Mouse (Mus musculus): ENCODE data around the gene Dync1h1. TPM values are rescaled to one million over a fixed set of nuclear protein-coding genes. Genes with fewer than 3 reads are reported as not detected.

The Dync1h1 gene
- polyA plus RNA-seq (2021; fragmentation: Nextera tagmentation), result 43.5 and 46.0 TPM in 2 replicates
- long read RNA-seq, experiment 1, partial matches to known transcripts, result 162 of 169 reads
- long read RNA-seq, experiment 1, other reads (novel, unspliced or antisense), result 7 of 169 reads
- long read RNA-seq, experiment 2, partial matches to known transcripts, result 314 of 334 reads
- long read RNA-seq, experiment 2, other reads (novel, unspliced or antisense), result 20 of 334 reads

GRCm38 (mm10) chr12:110601241-110602218, at the start of gene Dync1h1:
Gene Dync1h1, plus strand, starts transcription at chr12:110601452.

GRCm38 (mm10) chr12:110682561-110683299, 81.5 kb downstream of the Dync1h1 start, which contains the start of gene 1700001K19Rik:
Gene 1700001K19Rik, minus strand, starts transcription at chr12:110682619.

GRCm38 (mm10) chr12:110702556-110702955, 101.3 kb downstream of the Dync1h1 start, which contains the start of gene Hsp90aa1:
Gene Hsp90aa1, minus strand, starts transcription at chr12:110702728.

Small RNA genes within 50 kb of the gene (microRNA-seq; reads per million reads assigned to microRNA genes)
- gene Gm27299, result not detected

Other genes starting within 250 kb of the Dync1h1 start
- gene Ppp2r5c, start 154.3 kb upstream of the Dync1h1 start, polyA plus RNA-seq (2021; fragmentation: Nextera tagmentation), result 64.0 and 155 TPM in 2 replicates
- not detected in 2 replicates for gene 1700001K19Rik, start 81.2 kb downstream of the Dync1h1 start, polyA plus RNA-seq (2021; fragmentation: Nextera tagmentation)
- 764 and 832 TPM in 2 replicates for gene Hsp90aa1, start 101.3 kb downstream of the Dync1h1 start, polyA plus RNA-seq (2021; fragmentation: Nextera tagmentation)
- gene Wdr20, start 136.5 kb downstream of the Dync1h1 start, polyA plus RNA-seq (2021; fragmentation: Nextera tagmentation), result 13.3 and 15.2 TPM in 2 replicates
- gene Mok, start 239.5 kb downstream of the Dync1h1 start, polyA plus RNA-seq (2021; fragmentation: Nextera tagmentation), result 4.6 and 5.0 TPM in 2 replicates
- gene Zfp839, start 248.8 kb downstream of the Dync1h1 start, polyA plus RNA-seq (2021; fragmentation: Nextera tagmentation), result 1.0 and 1.4 TPM in 2 replicates